Mouse (Mus musculus) adrenal gland, postnatal 14 days (tissue): ENCODE measurements at regions not wholly inside any gene's neighbourhood (a gene's known extent, or its start where the extent isn't known, plus 50 kb on each side); places are given as distances from the start of the nearest gene placed in this dataset.

ENCODE experiments used
- DNase-seq: peaks from one replicate; pipeline ENCODE4 v3.0.0; 2021; ENCODE audit warnings: mixed read lengths

DNA sequence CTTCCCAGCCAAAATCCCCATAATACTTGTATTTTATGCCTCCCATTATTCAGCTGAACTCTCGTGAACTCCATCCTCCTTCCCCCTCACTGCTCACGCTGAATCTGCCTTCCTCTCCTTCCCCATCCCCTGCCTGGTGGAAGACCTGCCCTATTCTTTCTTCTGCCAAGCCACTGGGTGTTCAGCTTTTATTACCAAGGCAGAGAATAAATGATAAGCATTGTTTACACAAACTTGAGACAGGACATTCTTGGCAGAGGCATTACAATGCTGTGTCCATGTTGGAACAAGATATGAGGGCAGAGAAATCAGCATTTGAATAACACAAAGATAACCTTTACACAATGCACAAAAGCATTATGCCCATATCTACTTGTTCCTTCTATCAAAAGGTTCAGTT lies 80.2 kb downstream of the Dhrs2 start:
- no peak for DNase-seq

DNA sequence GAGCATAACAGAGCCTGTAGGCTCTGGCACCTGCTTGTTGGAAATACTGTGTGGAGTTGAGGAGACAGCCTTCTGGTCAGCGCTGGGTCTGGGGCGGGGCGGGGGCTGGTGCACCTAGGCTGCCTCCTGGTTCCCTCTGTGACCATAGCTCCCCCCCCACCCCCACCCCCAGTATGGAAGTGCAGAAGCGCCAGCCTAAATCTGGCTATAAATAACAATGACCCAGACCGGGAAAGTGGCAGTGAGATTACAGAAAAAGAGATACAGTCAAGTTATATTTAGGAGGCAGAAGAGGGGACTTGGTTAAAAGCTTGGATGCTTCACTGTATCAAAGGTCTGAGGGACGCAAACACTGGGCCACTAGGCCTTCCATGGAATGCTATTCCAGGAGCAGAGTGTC lies 91.8 kb downstream of the Dhrs2 start:
- DNase-seq: no peak

- DNase-seq: no peak
Observed at GRCm38 (mm10) chr14:55323897-55324296, 102.1 kb downstream of the Dhrs2 start.

- DNase-seq: no peak
Observed at GRCm38 (mm10) chr14:55324335-55324734, 102.5 kb downstream of the Dhrs2 start.

- no peak for DNase-seq
Observed at GRCm38 (mm10) chr14:55333812-55334211, 112.0 kb downstream of the Dhrs2 start.

- no peak for DNase-seq
Observed at GRCm38 (mm10) chr14:55334305-55334704, 112.5 kb downstream of the Dhrs2 start.

DNA sequence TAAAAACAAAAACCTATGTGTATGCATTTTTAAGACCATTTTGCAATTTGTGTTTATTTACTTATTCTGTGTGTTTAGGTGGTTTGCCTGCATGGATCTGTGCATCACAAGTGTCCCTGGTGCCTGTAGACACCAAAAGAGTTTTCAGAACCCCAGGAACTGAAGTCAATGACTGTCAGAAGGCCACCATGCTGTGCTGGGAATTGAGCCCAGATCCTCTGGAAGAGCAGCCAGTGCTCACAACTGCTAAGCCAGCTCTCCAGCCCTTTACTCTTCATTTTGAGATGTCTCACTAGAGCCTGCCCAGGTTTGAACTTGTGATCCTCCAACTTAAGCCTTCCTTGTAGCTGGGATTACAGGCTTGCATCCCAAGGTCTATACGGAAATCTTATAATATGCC lies 113.8 kb downstream of the Dhrs2 start:
- DNase-seq: no peak

DNA sequence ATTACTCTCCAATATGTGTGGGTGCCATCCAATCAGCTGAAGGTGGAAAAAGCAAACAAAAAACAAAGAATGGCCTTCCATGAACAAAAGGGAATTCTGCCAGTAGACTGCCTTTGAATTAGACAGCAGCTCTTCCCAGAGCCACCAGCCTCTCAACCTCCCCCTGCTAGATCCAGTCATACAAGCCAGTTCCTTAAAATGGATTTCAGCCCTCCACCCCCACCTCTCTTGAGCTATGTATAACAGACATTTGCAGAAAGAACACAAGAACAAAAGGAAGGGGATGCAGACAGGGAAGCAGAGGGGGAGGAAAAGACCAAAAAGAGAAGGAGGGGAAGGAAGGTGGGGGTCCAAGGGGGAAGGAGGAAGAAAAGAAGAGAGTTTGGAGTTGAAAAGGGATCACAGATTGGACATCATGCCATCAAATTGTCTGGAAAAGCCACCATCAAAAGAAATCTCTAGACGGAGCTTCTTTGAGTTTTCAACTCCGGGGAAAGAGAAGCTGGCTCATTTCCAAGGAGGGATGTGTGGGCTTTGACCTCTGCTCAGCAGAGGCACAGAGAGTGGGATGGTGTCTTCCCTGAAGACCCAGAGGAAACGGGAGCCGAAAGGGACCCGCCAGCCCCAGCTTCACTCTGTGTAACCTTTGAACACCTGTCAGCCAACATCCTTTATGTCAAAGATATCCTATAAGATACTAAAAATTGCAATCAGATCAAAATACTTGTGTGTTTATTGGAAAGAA lies 114.8 kb downstream of the Dhrs2 start:
- DNase-seq: no peak

DNA sequence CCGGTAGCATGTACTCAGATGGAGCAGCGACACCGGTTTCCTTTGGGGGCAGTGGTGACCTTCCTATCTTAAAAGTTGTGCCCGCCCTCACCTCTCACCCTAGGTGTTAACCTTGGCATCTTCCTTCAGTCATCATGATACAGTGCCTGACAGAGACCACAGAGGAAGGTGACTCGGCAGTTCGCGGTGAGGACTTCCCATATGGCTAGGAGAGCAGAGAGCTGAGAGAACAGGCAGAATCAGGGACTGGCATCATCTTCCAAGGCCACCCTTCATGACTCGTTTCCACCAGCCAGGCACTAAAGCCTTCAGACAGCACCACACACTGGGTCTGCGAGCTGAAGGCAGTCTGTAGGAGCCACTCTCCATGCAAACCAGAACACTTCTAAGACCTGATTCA lies 116.2 kb downstream of the Dhrs2 start:
- DNase-seq: peak; percentile 22

- DNase-seq: no peak
Observed at GRCm38 (mm10) chr14:55338500-55338899, 116.7 kb downstream of the Dhrs2 start.

- DNase-seq: no peak
Observed at GRCm38 (mm10) chr14:55339036-55339614, 117.3 kb downstream of the Dhrs2 start.

DNA sequence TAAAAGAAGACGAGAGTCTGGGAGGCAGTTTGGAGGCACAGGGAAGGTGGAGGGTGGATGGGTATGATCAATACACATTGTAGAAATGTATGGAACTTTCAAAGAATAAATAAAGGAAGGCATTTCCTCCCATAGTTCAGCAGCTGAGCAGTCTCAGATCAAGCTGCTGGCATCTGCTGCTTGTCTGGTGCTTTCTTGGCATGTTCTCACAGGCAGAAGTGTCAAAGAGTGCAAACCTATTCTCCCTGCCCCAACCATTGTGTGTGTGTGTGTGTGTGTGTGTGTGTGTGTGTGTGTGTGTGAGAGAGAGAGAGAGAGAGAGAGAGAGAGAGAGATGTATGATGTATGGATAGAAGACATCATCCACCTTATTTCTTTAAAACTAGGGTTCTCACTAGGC lies 121.5 kb downstream of the Dhrs2 start:
- DNase-seq: no peak

- DNase-seq: no peak
Observed at GRCm38 (mm10) chr14:55343914-55344313, 122.1 kb downstream of the Dhrs2 start.

DNA sequence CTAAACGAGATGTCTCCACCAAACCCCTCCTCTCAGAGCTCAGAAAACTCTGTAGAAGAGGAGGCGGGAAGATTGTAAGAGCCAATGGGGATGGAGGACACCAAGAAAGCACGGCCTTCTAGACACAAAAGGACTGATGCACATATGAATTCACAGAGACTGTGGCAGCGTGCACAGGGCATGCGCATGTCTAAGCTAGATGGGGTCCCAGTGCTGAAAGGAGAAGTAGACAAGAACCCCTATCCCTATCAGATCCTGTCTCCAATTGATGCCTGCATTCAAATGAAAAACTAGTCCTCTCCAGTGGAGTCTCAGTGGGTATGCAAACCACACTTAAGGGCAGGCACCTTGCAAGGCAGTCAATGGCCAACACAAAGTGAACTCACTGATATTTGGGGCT lies 123.3 kb downstream of the Dhrs2 start:
- no peak for DNase-seq

GRCm38 (mm10) chr14:55348098-55348497 lies 126.3 kb downstream of the Dhrs2 start:
- no peak for DNase-seq

- no peak for DNase-seq
Observed at GRCm38 (mm10) chr14:55357258-55357657, 121.3 kb upstream of the Dhrs4 start.

DNA sequence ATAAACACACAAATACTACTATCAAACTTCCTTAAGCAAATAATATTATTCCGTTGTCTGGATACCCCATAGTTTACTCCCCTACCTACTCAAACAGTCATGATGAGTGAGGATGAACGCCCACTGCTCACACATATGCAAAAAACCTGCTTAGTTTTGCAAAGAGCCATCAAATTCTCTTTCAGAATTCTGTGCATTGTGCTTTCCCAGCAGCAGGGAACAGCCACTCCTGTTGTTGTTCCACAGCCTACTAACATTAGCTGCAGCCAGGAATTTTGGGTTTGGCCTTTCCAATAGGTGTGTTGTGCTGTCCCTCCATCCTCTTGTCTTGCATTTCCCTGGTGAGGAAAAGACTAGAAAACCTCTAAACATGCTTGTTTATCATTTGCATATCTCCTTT lies 120.1 kb upstream of the Dhrs4 start:
- no peak for DNase-seq

- DNase-seq: no peak
Observed at GRCm38 (mm10) chr14:55362316-55362715, 116.2 kb upstream of the Dhrs4 start.

- DNase-seq: no peak
Observed at GRCm38 (mm10) chr14:55362757-55363156, 115.8 kb upstream of the Dhrs4 start.

GRCm38 (mm10) chr14:55370384-55370783 lies 108.2 kb upstream of the Dhrs4 start:
- DNase-seq: no peak

GRCm38 (mm10) chr14:55372960-55373359 lies 105.6 kb upstream of the Dhrs4 start:
- DNase-seq: no peak

DNA sequence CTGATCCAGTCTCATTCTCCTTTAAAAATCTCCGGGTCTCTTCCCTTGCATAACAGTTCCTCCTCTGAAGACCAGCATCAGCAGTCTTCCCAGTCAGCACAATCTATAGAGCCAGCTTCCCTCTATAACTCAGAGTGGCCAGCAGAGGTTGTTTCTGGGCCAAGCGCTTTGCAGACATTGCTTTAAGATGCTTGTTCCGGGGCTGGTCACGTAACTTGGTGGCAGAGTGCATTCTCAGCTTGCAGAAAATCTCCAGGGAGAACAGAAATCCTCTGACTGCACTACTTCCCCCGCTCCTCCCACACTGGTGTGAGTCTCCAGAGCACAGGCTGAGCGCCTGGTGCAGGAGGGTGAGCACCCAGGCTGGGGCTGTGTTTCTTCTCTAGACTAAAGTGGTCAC lies 91.8 kb upstream of the Dhrs4 start:
- DNase-seq: peak; percentile 20

GRCm38 (mm10) chr14:55387378-55387777 lies 91.2 kb upstream of the Dhrs4 start:
- DNase-seq: no peak

DNA sequence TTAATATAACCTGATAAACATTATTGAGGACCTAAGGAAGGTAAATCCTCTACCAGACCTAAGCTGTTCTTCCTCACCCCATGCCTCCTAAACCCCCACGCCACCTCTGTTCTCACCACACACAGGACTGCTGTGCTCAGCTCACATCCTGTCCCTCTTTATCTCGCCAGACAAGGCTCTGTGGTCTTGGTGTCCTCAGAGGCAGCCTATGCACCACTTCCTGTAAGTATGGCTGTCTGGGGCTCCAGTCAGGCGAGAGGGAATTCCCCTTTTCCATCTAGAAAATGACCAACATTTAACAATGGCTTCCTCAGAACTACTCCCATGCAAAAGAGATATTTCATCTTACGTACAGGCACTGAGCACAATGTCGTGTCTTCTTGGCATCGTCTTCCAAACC lies 86.2 kb upstream of the Dhrs4 start:
- DNase-seq: no peak
